Mouse (Mus musculus) gastrocnemius, adult 18-20 months (tissue): ENCODE data around the gene Dapp1. TPM values are rescaled to one million over a fixed set of nuclear protein-coding genes. Genes with fewer than 3 reads are reported as not detected.
"Not testable (repeated sequence)": the region's sequence is repeated elsewhere in the genome, so short reads cannot be mapped to it uniquely, and the experiment has no call there.

ENCODE experiments used
- DNase-seq: peaks from one replicate; pipeline ENCODE4 v3.0.0; 2021; ENCODE audit warnings: low spot score
- total RNA-seq, 2 experiments: library from RNA; stranded (reverse); gene quantifications; 2 replicates each; pipeline ENCODE4 v1.2.3; 2021

Gene Dapp1
- total RNA-seq, 2 experiments from 2014 or later: 1.7 to 3.7 TPM

GRCm38 (mm10) chr3:137991183-137991582 is 9.8 kb upstream of the Dapp1 start:
- peak; percentile 91 for DNase-seq

- no peak for DNase-seq
Measured at GRCm38 (mm10) chr3:137989405-137989804, 8.1 kb upstream of the Dapp1 start.

- DNase-seq: no peak
Measured at GRCm38 (mm10) chr3:137980435-137981381, 637 bp downstream of the Dapp1 start.

GRCm38 (mm10) chr3:137978233-137978632 is 3.1 kb downstream of the Dapp1 start:
- DNase-seq: no peak

GRCm38 (mm10) chr3:137977629-137978041 is 3.7 kb downstream of the Dapp1 start:
- DNase-seq: no peak

GRCm38 (mm10) chr3:137976943-137977628 is 4.3 kb downstream of the Dapp1 start:
- no peak for DNase-seq

GRCm38 (mm10) chr3:137975856-137976423 is 5.4 kb downstream of the Dapp1 start:
- no peak for DNase-seq

- DNase-seq: no peak
Measured at GRCm38 (mm10) chr3:137975435-137975834, 5.9 kb downstream of the Dapp1 start.

GRCm38 (mm10) chr3:137974306-137974705 is 7.0 kb downstream of the Dapp1 start:
- DNase-seq: no peak

- DNase-seq: no peak
Measured at GRCm38 (mm10) chr3:137972989-137973388, 8.4 kb downstream of the Dapp1 start.

GRCm38 (mm10) chr3:137972224-137972623 is 9.1 kb downstream of the Dapp1 start:
- no peak for DNase-seq

GRCm38 (mm10) chr3:137969951-137970350 is 11.4 kb downstream of the Dapp1 start:
- no peak for DNase-seq

GRCm38 (mm10) chr3:137968820-137969486 is 12.4 kb downstream of the Dapp1 start:
- no peak for DNase-seq

GRCm38 (mm10) chr3:137968105-137968819 is 13.1 kb downstream of the Dapp1 start:
- no peak for DNase-seq

- not testable (repeated sequence) for DNase-seq
Measured at GRCm38 (mm10) chr3:137964014-137964413, 17.3 kb downstream of the Dapp1 start.

- DNase-seq: peak; percentile 32
Measured at GRCm38 (mm10) chr3:137963508-137963907, 17.8 kb downstream of the Dapp1 start.

GRCm38 (mm10) chr3:137961736-137962385 is 19.5 kb downstream of the Dapp1 start:
- no peak for DNase-seq

- no peak for DNase-seq
Measured at GRCm38 (mm10) chr3:137959456-137959855, 21.9 kb downstream of the Dapp1 start.

GRCm38 (mm10) chr3:137958352-137958751 is 23.0 kb downstream of the Dapp1 start:
- no peak for DNase-seq

GRCm38 (mm10) chr3:137957864-137958263 is 23.5 kb downstream of the Dapp1 start:
- no peak for DNase-seq
